Mouse (Mus musculus): ENCODE data around the gene Tmod2. TPM values are rescaled to one million over a fixed set of nuclear protein-coding genes. Genes with fewer than 3 reads are reported as not detected.

Gene Tmod2
- total and polyA plus RNA-seq, 3 experiments = 0.51 to 14.4 (median 9.4) TPM

- no peak for DNase-seq
Observed at GRCm38 (mm10) chr9:75601510-75601909, 9.6 kb downstream of the Tmod2 start.

DNA sequence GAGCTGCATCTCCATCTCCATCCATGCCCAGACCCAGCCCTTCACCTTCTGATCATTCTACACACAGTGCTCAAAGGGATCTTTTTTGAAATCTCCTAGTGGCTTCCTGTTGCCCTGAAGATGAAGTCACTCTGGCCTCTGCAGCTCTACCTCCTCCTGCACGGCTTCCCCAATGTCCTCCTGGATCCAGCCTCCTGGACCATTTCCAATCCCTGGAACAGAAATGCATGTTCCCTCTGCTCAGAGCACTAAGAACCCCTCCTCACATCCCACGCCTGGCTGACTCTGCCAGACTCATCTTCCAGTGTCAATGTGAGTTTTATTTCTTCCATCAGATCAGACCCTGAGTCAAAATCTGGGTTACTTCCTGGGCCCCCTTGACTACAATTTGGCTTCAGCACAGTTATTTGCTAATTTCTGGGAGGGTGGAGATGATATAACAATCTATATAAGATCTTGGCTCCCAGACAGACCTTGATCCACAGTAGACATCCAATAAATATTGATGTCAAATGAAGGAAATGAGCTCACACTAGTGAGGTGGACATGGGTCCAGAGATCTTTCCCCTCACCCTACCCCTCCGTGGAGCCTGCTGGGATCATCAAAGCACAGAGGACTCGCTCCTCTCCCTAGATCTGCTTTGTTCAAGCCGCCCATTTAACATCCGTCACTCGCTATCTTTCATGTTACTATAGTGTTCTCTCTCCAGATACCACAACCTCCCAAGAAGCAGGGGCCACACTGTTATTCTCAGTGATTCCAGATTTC is 10.8 kb downstream of the Tmod2 start:
- DNase-seq = no peak

- no peak for DNase-seq
Observed at GRCm38 (mm10) chr9:75599191-75599841, 11.8 kb downstream of the Tmod2 start.

GRCm38 (mm10) chr9:75597596-75597995 is 13.5 kb downstream of the Tmod2 start:
- no peak for DNase-seq

DNA sequence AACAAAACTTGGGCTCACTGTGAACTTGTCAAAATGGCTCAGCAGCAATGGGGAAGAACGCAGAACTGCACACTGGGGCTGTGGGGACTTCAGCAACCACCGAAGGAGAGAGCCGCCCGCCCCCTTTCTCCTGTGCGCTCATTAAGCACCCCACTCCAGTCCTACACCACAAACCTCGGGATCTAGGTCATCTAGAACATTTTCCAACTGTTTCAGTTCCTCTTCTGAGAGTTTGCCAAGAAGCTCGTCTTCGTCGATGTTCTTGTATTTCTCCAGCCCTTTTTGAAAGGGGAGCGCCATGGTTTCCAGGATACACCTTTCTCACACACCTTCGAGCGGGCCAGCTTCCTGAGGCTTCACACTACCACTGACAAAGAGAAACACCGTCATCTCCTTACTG is 14.1 kb downstream of the Tmod2 start:
- DNase-seq = no peak

- DNase-seq = no peak
Observed at GRCm38 (mm10) chr9:75593481-75593880, 17.6 kb downstream of the Tmod2 start.

- DNase-seq = no peak
Observed at GRCm38 (mm10) chr9:75589850-75590790, 21.0 kb downstream of the Tmod2 start.

DNA sequence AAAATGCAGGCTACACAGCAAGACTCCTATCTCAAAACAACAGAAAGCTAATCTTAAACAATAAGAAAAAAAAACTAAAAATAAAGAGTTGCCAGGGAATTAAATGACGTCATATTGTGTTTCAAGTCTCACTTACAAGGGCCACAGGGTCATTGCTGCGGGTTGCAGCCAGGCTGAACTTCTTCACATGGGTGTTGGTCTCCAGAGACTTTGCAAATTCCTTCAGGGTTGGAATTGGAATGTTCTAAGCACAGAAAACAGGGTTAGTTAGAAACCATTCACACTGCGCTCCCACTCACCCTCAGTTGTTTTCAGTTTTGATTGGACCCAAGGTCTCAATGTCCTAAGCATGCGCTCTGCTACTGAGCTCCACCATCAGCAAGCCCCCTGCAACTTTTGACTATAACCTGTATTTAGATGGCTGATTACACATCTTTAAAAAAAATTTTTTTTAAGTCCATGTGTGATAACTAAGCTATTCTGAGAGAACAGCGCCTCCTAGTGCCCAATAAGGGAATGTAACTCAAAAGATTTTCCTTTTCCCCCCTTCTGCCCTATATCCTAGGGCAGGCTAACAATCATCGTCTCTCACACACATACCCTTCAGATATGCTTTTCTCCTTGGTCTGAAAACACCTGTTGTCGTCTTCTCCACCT is 29.3 kb downstream of the Tmod2 start:
- DNase-seq = no peak

GRCm38 (mm10) chr9:75579321-75579720 is 31.8 kb downstream of the Tmod2 start:
- no peak for DNase-seq

DNA sequence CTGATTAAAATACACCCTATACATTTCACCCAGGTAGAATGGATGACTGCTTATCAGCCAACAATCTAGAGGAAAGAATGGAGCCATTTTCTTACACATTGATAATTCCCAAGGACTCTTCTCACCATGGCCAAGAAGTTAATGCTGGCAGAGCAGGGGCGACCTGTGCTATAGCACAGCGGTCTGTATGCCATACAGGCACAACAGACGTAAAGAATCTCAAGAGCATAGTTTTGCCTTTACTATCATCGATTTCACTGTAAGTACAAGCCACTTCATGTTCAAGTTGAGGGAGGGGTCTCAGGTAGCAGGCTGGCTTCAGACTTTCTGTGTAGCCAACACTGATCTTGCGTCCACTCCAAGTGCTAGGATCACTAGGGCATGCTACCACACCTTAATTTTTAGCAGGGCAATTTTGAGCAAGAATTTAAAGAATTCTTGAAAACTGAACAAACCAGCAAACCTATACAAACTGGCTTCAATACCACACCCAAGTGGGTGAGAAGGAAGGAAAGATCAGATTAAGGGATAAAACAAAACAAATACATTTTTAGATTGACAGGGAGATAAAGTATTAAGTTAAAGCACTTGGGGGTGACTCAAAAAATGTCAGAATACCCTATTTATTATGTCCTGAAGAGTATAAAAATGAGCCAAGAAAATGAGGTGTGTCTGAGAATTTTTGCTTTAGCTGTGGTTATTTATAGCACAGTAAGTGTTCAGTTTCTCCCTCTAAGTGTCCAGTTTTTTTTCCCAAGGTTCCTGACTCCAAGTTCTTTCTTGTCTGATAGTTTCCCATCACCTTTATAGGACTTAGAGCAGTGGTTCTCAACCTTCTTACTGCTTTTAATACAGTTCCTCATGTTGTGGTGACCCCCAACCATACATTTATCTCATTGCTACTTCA is 39.8 kb downstream of the Tmod2 start:
- no peak for DNase-seq

DNA sequence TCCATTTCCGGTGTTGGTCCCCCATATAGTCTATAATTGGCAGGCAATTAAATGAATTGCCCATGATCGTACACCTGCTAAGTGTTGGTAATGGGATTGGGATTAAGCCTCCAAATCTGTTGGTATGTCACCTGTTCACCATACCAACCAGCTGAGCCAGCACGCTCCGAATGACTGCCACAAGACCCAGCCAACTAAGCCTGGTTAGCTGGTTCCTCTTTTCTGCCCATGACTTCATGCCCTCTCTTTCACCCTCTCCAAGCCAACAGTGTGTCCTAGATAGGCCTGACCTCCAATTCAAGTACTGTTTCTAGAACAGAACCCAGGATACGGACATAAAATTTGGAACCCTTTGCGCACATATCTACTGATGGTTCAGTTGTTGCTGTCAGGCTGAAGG is 42.7 kb downstream of the Tmod2 start:
- DNase-seq = no peak

DNA sequence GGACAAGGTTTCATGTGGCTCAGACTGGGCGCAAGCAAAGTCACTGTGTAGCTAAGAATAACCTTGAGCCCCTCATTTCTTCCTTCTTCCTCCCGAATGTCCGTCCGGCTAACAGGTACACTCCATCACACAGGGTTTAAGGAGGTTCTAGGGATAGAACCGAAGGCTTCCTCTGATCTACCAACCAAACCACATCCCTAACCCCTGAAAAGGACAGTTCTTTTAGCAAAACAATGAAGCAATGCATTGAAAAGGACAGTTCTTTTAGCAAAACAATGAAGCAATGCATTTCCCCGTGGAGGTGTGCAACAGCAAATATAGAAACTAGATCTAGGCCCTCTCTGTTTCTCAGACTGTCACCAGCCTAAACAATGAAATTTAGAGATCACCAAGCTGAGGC is 46.2 kb downstream of the Tmod2 start:
- no peak for DNase-seq

DNA sequence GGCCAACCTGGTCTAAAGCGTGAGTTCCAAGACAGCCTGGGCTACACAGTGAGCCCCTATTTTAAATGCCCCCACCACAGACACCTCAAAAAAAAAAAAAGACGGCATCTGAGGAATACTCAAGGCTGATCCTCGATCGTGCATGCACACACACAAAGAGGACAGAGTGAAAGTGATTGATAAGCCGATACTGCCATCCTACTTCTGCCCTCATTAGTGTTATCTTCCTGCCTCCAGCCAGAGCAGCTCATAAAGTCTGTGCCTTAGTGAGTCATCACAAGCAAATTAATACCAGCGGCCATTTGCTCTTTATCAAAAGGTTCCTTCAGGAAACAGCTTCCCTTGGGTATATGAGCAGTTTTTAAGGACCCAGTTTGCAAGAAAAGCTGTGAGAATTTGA is 47.5 kb downstream of the Tmod2 start:
- no peak for DNase-seq

GRCm38 (mm10) chr9:75563176-75563575 is 47.9 kb downstream of the Tmod2 start:
- no peak for DNase-seq

DNA sequence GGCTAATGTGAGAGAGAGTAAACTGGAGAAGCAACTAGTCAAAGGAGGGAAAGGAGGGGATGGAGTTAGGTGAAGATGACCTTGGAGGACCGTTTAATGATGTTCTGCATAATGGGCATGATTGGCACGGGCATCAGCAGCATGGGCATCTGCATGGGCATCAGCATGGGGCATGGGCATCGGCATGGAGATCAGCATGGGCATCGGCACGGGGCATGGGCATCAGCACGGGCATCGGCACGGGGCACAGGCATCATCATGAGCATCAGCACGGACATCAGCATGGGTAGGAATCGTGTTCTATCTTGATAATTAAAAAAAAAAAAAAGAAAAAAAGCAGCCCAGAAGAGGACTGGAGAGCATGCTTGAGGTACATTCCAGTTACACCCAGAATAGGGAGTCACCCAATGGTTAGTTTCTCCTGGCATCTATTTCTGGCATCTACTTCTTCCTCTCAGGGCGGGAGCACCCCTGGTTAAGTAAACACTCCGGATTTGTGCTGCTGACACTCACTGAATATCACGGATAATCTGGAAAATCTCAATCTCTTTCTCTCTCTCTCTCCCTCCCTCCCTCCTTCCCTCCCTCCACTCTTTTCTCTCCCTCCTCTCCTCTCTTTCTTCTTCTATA is 50.0 kb downstream of the Tmod2 start:
- no peak for DNase-seq

- DNase-seq = no peak
Observed at GRCm38 (mm10) chr9:75560353-75560752, 50.8 kb downstream of the Tmod2 start.

DNA sequence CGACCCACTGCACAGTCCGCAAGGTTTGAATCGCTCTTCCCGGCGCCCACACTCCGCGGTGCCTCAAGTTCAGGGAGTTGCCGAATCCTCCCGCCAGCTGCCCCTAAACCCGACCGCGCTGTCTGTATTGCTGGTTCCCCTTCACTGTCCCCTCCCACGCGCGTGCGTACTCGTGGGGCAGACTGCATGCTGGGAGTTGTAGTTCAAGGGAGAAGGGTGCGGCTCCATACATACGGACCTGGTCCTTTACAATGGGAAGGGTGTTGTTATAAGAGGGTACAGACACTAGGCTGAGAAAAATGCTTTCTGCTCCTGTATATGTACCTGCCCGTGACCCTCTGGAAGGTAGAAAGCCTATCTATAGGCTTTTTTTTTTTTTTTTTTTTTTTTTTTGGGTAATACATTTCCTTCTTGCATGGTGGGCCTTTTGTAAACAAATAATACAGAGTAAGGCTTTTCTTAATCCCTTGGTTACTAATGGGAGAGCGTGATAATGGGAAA is 51.6 kb downstream of the Tmod2 start, which contains the start of gene Tmod3:
Gene Tmod3, minus strand, starts transcription at position 146 of the 501 bp plus-strand sequence.
- DNase-seq = peak; percentile 96

- no peak for DNase-seq
Observed at GRCm38 (mm10) chr9:75558812-75559511, 52.2 kb downstream of the Tmod2 start.

- no peak for DNase-seq
Observed at GRCm38 (mm10) chr9:75558360-75558759, 52.8 kb downstream of the Tmod2 start.

GRCm38 (mm10) chr9:75553719-75554118 is 57.4 kb downstream of the Tmod2 start:
- DNase-seq = no peak
